Mouse (Mus musculus): ENCODE results near the gene Pnkd.

- TF ChIP-seq POLR2A (IDR thresholded peaks at IDR 0.05; ENCODE audit: borderline replicate concordance, insufficient read depth, low read length) = no peak
- no peak for TF ChIP-seq CTCF (IDR thresholded peaks at IDR 0.05; ENCODE audit: borderline replicate concordance, insufficient read depth, low read depth, low read length)
These were observed 115.8 kb downstream of the Pnkd start for GRCm38 (mm10) chr1:74400531-74400930.
